Mouse (Mus musculus): Measurements from ENCODE around the gene Phldb1.
A peak's percentile ranks its signal among the peaks of the same experiment; 100 is the strongest.

The Phldb1 gene

GRCm38 (mm10) chr9:44726431-44727146, 8.4 kb downstream of the Phldb1 start:
- DNase-seq (ENCODE audit: low read depth, low spot score): no peak

GRCm38 (mm10) chr9:44724665-44725064, 10.3 kb downstream of the Phldb1 start:
- no peak for DNase-seq (ENCODE audit: low read depth, low spot score)

DNA sequence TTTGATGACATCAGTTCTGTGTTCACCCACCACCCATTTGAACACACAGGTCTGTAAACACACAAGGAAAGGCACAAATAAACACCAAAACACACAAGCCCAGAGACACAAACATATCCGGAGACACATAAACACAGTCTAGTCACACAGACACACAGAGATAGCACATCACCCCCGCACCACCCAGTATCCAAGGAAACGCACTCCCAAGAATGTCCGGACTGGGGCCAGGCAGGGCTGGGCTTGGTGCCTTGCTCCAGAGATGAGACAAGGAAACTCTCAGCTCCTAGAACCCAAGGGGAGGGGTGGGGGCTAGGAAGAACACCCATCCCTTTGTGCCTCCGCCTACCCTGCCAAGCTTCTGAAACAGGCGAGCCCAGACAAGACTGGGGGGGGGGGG, 10.8 kb downstream of the Phldb1 start:
- DNase-seq (ENCODE audit: low read depth, low spot score): peak; percentile 65

GRCm38 (mm10) chr9:44723521-44724041, 11.4 kb downstream of the Phldb1 start:
- no peak for DNase-seq (ENCODE audit: low read depth, low spot score)

- no peak for DNase-seq (ENCODE audit: low read depth, low spot score)
Measured at GRCm38 (mm10) chr9:44723008-44723407, 12.0 kb downstream of the Phldb1 start.

GRCm38 (mm10) chr9:44722575-44722974, 12.4 kb downstream of the Phldb1 start:
- DNase-seq (ENCODE audit: low read depth, low spot score): no peak

DNA sequence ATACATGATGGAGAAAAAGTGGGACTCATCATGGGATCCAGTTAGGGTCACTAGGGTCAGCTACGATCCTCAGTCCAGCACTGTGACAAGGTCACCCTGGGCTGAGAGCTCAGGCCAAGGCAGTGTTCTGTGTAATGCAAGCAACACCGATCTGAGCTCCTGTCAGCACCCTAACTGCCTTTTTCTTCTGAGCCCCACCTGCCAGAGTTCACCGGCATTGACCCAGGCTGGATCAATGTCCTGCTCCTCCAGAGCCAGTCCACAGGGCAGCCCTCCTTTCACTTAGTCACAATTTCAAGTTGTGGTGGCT, 13.2 kb downstream of the Phldb1 start:
- DNase-seq (ENCODE audit: low read depth, low spot score): no peak

- DNase-seq (ENCODE audit: low read depth, low spot score): peak; percentile 85
Measured at GRCm38 (mm10) chr9:44721154-44721876, 13.7 kb downstream of the Phldb1 start.

GRCm38 (mm10) chr9:44720358-44721153, 14.4 kb downstream of the Phldb1 start:
- no peak for DNase-seq (ENCODE audit: low read depth, low spot score)

GRCm38 (mm10) chr9:44719632-44720357, 15.2 kb downstream of the Phldb1 start:
- DNase-seq (ENCODE audit: low read depth, low spot score): no peak

GRCm38 (mm10) chr9:44718937-44719631, 15.9 kb downstream of the Phldb1 start:
- DNase-seq (ENCODE audit: low read depth, low spot score): no peak

GRCm38 (mm10) chr9:44717822-44718242, 17.2 kb downstream of the Phldb1 start:
- DNase-seq (ENCODE audit: low read depth, low spot score): no peak

GRCm38 (mm10) chr9:44716997-44717821, 17.8 kb downstream of the Phldb1 start:
- no peak for DNase-seq (ENCODE audit: low read depth, low spot score)

- DNase-seq (ENCODE audit: low read depth, low spot score): no peak
Measured at GRCm38 (mm10) chr9:44715705-44716362, 19.2 kb downstream of the Phldb1 start.

DNA sequence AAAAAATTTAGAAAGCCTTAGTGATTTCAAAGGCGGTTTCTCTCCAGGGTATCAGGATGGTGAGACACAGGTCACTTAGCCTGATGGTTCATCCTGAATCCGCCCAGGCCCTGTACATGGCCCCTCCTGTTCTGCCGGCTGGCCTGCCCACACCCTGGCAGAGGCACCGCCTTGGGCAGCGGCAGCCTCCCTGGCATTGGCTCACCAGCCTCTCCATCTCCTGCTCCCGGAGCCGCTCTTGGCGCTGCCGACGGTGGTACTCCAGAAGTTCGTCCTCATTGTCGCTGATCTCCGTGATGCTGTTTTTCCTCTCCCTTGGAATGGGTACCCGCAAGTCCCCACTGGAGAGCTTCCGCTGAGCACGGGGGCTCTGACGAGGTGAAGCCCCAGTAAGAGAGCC, 19.9 kb downstream of the Phldb1 start:
- DNase-seq (ENCODE audit: low read depth, low spot score): no peak

- no peak for DNase-seq (ENCODE audit: low read depth, low spot score)
Measured at GRCm38 (mm10) chr9:44713574-44713973, 21.4 kb downstream of the Phldb1 start.

GRCm38 (mm10) chr9:44713080-44713479, 21.9 kb downstream of the Phldb1 start:
- no peak for DNase-seq (ENCODE audit: low read depth, low spot score)

DNA sequence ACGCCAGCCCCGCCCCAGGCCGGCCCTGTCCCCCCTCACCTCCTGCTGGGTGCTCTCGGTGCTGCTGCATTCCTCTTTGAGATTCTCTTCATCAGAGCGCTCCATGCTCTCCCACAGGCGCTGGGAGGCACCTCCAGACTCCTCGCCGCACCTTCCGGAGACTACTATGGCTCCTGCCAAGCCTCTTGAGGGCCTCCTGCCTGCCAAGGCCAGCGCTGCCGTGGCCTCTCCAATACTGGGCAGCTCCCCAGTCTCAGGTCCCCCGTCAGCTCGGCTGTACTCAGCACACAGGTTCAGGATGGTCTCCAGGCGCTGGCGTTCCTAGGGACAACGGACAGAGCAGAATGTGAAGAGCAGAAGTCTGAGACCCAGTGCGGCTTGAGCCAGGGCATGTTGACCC, 23.4 kb downstream of the Phldb1 start:
- DNase-seq (ENCODE audit: low read depth, low spot score): peak; percentile 45

GRCm38 (mm10) chr9:44710213-44710612, 24.8 kb downstream of the Phldb1 start:
- no peak for DNase-seq (ENCODE audit: low read depth, low spot score)

GRCm38 (mm10) chr9:44709600-44709999, 25.4 kb downstream of the Phldb1 start:
- peak; percentile 67 for DNase-seq (ENCODE audit: low read depth, low spot score)

Measured in R1 (cell line).